Mouse (Mus musculus) neural tube, embryonic 14.5 days (tissue): ENCODE measurements around the gene Ercc6l. TPM values are rescaled to one million over a fixed set of nuclear protein-coding genes. Genes with fewer than 3 reads are reported as not detected.

Source experiments
- polyA plus RNA-seq: library from polyadenylated mRNA; unstranded; fragments of >200 nt; fragmentation: Nextera tagmentation; extraction: Ambion mirVana; gene quantifications from 2 replicates; pipeline ENCODE4 v1.2.1, GENCODE M21; 2014

Gene Ercc6l
- polyA plus RNA-seq, 1 experiment from 2014 or later = 0.94 TPM

Other genes with a start within 250 kb of the Ercc6l start
- 3.3 and 3.9 TPM in 2 replicates for gene Rtl5, start 85.8 kb downstream of the Ercc6l start, polyA plus RNA-seq
- gene Pin4, start 37.6 kb downstream of the Ercc6l start, polyA plus RNA-seq = 65.6 and 71.6 TPM in 2 replicates
- 390 and 436 TPM in 2 replicates for gene Rps4x, start 32.3 kb upstream of the Ercc6l start, polyA plus RNA-seq
- 6.0 and 11.1 TPM in 2 replicates for gene Cited1, start 95.1 kb upstream of the Ercc6l start, polyA plus RNA-seq